Mouse (Mus musculus) midbrain, embryonic 13.5 days (tissue): ENCODE measurements around the gene Ccndbp1. TPM values are rescaled to one million over a fixed set of nuclear protein-coding genes. Genes with fewer than 3 reads are reported as not detected.
"Not testable (repeated sequence)": the region's sequence is repeated elsewhere in the genome, so short reads cannot be mapped to it uniquely, and the experiment has no call there.

Experiments used
- ATAC-seq: fragments of 200-750 bp; cut with Nextera tagmentation; 2 replicates; pipeline ENCODE4 v1.8.0; 2017; ENCODE audit warnings: mild to moderate bottlenecking, moderate TSS enrichment, moderate library complexity
- H3K27ac ChIP-seq: fragments of 300-500 bp; sonication (generic); 2 replicates; pipeline ENCODE4 v1.5.1; 2015; ENCODE audit warnings: inconsistent platforms, mild to moderate bottlenecking, moderate library complexity
- H3K27me3 ChIP-seq: fragments of 300-500 bp; sonication (generic); 2 replicates; pipeline ENCODE4 v1.6.1; 2015; ENCODE audit warnings: mild to moderate bottlenecking, inconsistent platforms
- H3K36me3 ChIP-seq: fragments of 300-500 bp; sonication (generic); 2 replicates; pipeline ENCODE4 v1.6.1; 2015; ENCODE audit warnings: mild to moderate bottlenecking, inconsistent platforms
- H3K4me1 ChIP-seq: fragments of 300-500 bp; sonication (generic); replicated peaks from 2 replicates; pipeline ENCODE4 v1.6.1; 2015; ENCODE audit warnings: inconsistent platforms
- H3K4me2 ChIP-seq: fragments of 300-500 bp; sonication (generic); replicated peaks from 2 replicates; pipeline ENCODE4 v1.6.1; 2015; ENCODE audit warnings: moderate library complexity, mild to moderate bottlenecking, inconsistent platforms
- H3K4me3 ChIP-seq: fragments of 300-500 bp; sonication (generic); replicated peaks from 2 replicates; pipeline ENCODE4 v1.5.1; 2015; ENCODE audit warnings: mild to moderate bottlenecking, inconsistent platforms
- H3K9ac ChIP-seq: fragments of 300-500 bp; sonication (generic); replicated peaks from 2 replicates; pipeline ENCODE4 v1.6.1; 2015; ENCODE audit warnings: mild to moderate bottlenecking, inconsistent platforms
- H3K9me3 ChIP-seq: fragments of 300-500 bp; sonication (generic); 2 replicates; pipeline ENCODE4 v1.6.1; 2016; ENCODE audit warnings: mild to moderate bottlenecking, inconsistent platforms
- WGBS: fragments of 180-500 bp; shearing (Covaris S2); methylation state at CpG from one replicate; pipeline ENCODE4 v1.1.7; 2015; 5-methylcytosine and 5-hydroxymethylcytosine counted together
- polyA plus RNA-seq: library from polyadenylated mRNA; unstranded; fragments of >200 nt; fragmentation: Nextera tagmentation; extraction: Ambion mirVana; gene quantifications from 2 replicates; pipeline ENCODE4 v1.2.1, GENCODE M21; 2015

The Ccndbp1 gene
- polyA plus RNA-seq, 1 experiment from 2014 or later = 72.0 TPM

- Histone ChIP-seq H3K4me1 (peaks cover 12% of the 10 kb centered on the region), H3K4me2 (peak within 1 kb of the TSS; percentile 86), H3K27me3 (0 out of 2 replicates have a peak, but pooled peaks cover 6% of the 10 kb centered on the region), H3K9ac (peak within 1 kb of the TSS; percentile 90), H3K27ac (peak within 1 kb of the TSS; percentile 87), H3K4me3 (peak within 1 kb of the TSS; percentile 78), H3K36me3 (no peaks in the 10 kb centered on the region), H3K9me3 (no peaks in the 10 kb centered on the region)
- peak; percentile 91 for ATAC-seq
- WGBS = under 1% methylated on average over 71 of the region's 71 CpGs
Observed at GRCm38 (mm10) chr2:120976990-120977925, 30.9 kb upstream of the Ccndbp1 start, which contains the start of gene Tmem62. Gene Tmem62, plus strand, starts transcription at chr2:120977017.

GRCm38 (mm10) chr2:120977926-120978692, 30.1 kb upstream of the Ccndbp1 start:
- Histone ChIP-seq H3K4me1 (peaks cover 12% of the 10 kb centered on the region), H3K4me2 (peak overlapping the region; percentile 86), H3K9ac (peak overlapping the region; percentile 90), H3K27me3 (0 out of 2 replicates have a peak, but pooled peaks cover 3% of the 10 kb centered on the region), H3K9me3 (no peaks in the 10 kb centered on the region), H3K27ac (peak overlapping the region; percentile 87), H3K4me3 (peak overlapping the region; percentile 78), H3K36me3 (no peaks in the 10 kb centered on the region)
- WGBS = 80% methylated on average over 8 of the region's 8 CpGs
- no peak; the same call in 1 of the 2 replicates for ATAC-seq

- H3K27me3 ChIP-seq = 0 out of 2 replicates have a peak, but pooled peaks cover 3% of the 10 kb centered on the region
- 41% methylated on average over 2 of the region's 2 CpGs for WGBS
- no peak overlapping the region for H3K27ac ChIP-seq
- H3K9ac ChIP-seq = no peak overlapping the region
- no peak for ATAC-seq
- no peaks in the 10 kb centered on the region for H3K9me3 ChIP-seq
- H3K36me3 ChIP-seq = no peaks in the 10 kb centered on the region
- H3K4me3 ChIP-seq = no peak overlapping the region
- no peak overlapping the region for H3K4me2 ChIP-seq
- peaks cover 12% of the 10 kb centered on the region for H3K4me1 ChIP-seq
Observed at GRCm38 (mm10) chr2:120978693-120979037, 29.5 kb upstream of the Ccndbp1 start.

- Histone ChIP-seq H3K27me3 (no peaks in the 10 kb centered on the region), H3K4me2 (no peak overlapping the region)
Observed at GRCm38 (mm10) chr2:120979819-120980218, 28.4 kb upstream of the Ccndbp1 start.

GRCm38 (mm10) chr2:120980861-120981260, 27.3 kb upstream of the Ccndbp1 start:
- H3K9ac ChIP-seq = no peak overlapping the region
- peaks cover 12% of the 10 kb centered on the region for H3K4me1 ChIP-seq
- no peaks in the 10 kb centered on the region for H3K9me3 ChIP-seq
- no peaks in the 10 kb centered on the region for H3K27me3 ChIP-seq
- H3K4me2 ChIP-seq = no peak overlapping the region
- H3K4me3 ChIP-seq = no peak overlapping the region
- H3K27ac ChIP-seq = no peak overlapping the region
- H3K36me3 ChIP-seq = 0 out of 2 replicates have a peak, but pooled peaks cover 2% of the 10 kb centered on the region
- WGBS = 72% methylated on average over 2 of the region's 2 CpGs
- no peak for ATAC-seq

More at GRCm38 (mm10) chr2:120979819-120980218, 28.4 kb upstream of the Ccndbp1 start:
- no peaks in the 10 kb centered on the region for H3K9me3 ChIP-seq
- peaks cover 12% of the 10 kb centered on the region for H3K4me1 ChIP-seq
- 97% methylated on average over 1 of the region's 1 CpGs for WGBS
- no peaks in the 10 kb centered on the region for H3K36me3 ChIP-seq
- H3K4me3 ChIP-seq = no peak overlapping the region
- no peak overlapping the region for H3K9ac ChIP-seq
- no peak overlapping the region for H3K27ac ChIP-seq
- ATAC-seq = no peak

- ATAC-seq = no peak
- Histone ChIP-seq H3K27ac (no peak overlapping the region), H3K9me3 (no peaks in the 10 kb centered on the region), H3K27me3 (no peaks in the 10 kb centered on the region), H3K36me3 (peaks cover 6% of the 10 kb centered on the region; the same call in 1 of the 2 replicates), H3K4me3 (no peak overlapping the region), H3K4me2 (no peak overlapping the region), H3K9ac (no peak overlapping the region), H3K4me1 (no peaks in the 10 kb centered on the region)
- WGBS = 4% methylated on average over 2 of the region's 2 CpGs
Observed at GRCm38 (mm10) chr2:120983611-120984010, 24.6 kb upstream of the Ccndbp1 start.

- Histone ChIP-seq H3K27ac (no peak overlapping the region), H3K9me3 (no peaks in the 10 kb centered on the region), H3K4me1 (no peaks in the 10 kb centered on the region), H3K4me3 (no peak overlapping the region), H3K27me3 (no peaks in the 10 kb centered on the region), H3K36me3 (peaks cover 6% of the 10 kb centered on the region; the same call in 1 of the 2 replicates), H3K9ac (no peak overlapping the region), H3K4me2 (no peak overlapping the region)
- ATAC-seq = no peak
- WGBS = 96% methylated on average over 1 of the region's 1 CpGs
Observed at GRCm38 (mm10) chr2:120985241-120985640, 23.0 kb upstream of the Ccndbp1 start.

GRCm38 (mm10) chr2:120991196-120991595, 17.0 kb upstream of the Ccndbp1 start:
- Histone ChIP-seq H3K9ac (no peak overlapping the region), H3K9me3 (no peaks in the 10 kb centered on the region), H3K27ac (no peak overlapping the region), H3K4me1 (no peaks in the 10 kb centered on the region), H3K4me2 (no peak overlapping the region), H3K4me3 (no peak overlapping the region), H3K27me3 (no peaks in the 10 kb centered on the region), H3K36me3 (peaks cover 4% of the 10 kb centered on the region; the same call in 1 of the 2 replicates)
- ATAC-seq = no peak
- WGBS = 79% methylated on average over 4 of the region's 4 CpGs

- H3K4me3 ChIP-seq, H3K27me3 ChIP-seq, H3K9ac ChIP-seq, H3K36me3 ChIP-seq, H3K4me1 ChIP-seq, H3K9me3 ChIP-seq, H3K27ac ChIP-seq, H3K4me2 ChIP-seq, ATAC-seq: not testable (repeated sequence)
- 79% methylated on average over 1 of the region's 1 CpGs for WGBS
Observed at GRCm38 (mm10) chr2:120996607-120997006, 11.6 kb upstream of the Ccndbp1 start.

GRCm38 (mm10) chr2:120998863-120999262, 9.3 kb upstream of the Ccndbp1 start:
- no peaks in the 10 kb centered on the region for H3K4me1 ChIP-seq
- ATAC-seq = no peak
- no peaks in the 10 kb centered on the region for H3K27me3 ChIP-seq
- WGBS = 94% methylated on average over 8 of the region's 8 CpGs
- no peak overlapping the region for H3K4me3 ChIP-seq
- H3K4me2 ChIP-seq = no peak overlapping the region
- no peak overlapping the region for H3K9ac ChIP-seq
- no peak overlapping the region for H3K27ac ChIP-seq
- H3K36me3 ChIP-seq = peaks cover 3% of the 10 kb centered on the region; the same call in 1 of the 2 replicates
- no peaks in the 10 kb centered on the region for H3K9me3 ChIP-seq

- no peaks in the 10 kb centered on the region for H3K9me3 ChIP-seq
- ATAC-seq = no peak
- no peaks in the 10 kb centered on the region for H3K27me3 ChIP-seq
- no peak overlapping the region for H3K4me2 ChIP-seq
- H3K27ac ChIP-seq = no peak overlapping the region
- no peak overlapping the region for H3K4me3 ChIP-seq
- WGBS = 62% methylated on average over 2 of the region's 2 CpGs
- H3K9ac ChIP-seq = no peak overlapping the region
- peaks cover 3% of the 10 kb centered on the region; the same call in 1 of the 2 replicates for H3K36me3 ChIP-seq
- peaks cover 3% of the 10 kb centered on the region; the same call in 1 of the 2 replicates for H3K4me1 ChIP-seq
Observed at GRCm38 (mm10) chr2:121003586-121003985, 4.6 kb upstream of the Ccndbp1 start.
